Mouse (Mus musculus): ENCODE results near the gene 2010109A12Rik.
A peak's percentile ranks its signal among the peaks of the same experiment; 100 is the strongest.

2010109A12Rik gene

DNA sequence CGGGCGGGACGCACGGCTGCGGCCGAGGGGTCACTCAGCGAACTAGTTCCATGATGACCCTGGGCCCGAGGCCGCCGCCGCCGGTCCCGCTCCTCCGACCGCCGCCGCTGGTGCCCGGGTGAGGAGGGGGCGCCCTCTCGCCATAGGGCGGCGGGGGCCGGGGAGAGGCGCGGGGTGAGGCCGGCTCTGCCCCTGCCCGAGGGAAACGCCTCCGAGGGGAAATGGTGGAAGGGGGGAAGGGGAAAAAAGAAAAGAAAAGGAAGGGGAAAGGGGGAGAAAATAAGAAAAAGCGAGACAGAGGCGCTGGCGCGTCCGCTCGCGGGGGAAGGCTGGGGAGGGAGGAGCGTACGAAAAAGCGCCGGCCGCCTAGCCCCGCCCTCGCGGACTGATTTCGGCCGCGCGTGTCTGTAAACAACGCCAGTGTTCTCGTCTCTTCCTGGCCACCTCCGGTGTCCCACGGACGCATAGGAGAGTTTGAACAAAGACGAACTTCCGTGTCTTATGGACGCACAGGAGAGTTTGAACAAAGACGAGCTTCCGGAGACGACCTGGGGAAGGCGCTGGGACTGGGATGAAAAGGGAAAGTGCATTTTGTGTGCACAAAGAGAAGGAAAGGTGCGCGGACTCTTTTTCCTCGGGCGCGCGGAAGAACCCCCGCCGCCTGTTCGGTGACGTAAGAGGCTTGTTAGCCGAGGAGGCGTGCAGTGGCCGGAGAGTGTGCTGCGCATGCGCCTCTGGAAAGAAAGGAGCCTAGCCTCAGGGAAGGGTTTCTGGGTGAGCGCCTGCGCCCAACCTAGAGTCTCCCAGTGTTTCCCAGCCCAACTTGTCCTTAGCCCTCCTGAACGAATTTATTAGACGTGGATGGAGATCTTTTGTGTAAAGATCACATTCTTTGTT lies at the start of gene 2010109A12Rik, which contains the start of gene Ccni:
2010109A12Rik (plus strand) TSS at position 410 of the 897 bp plus-strand sequence.
Ccni (minus strand) TSS at position 387 of the 897 bp plus-strand sequence.
- DNase-seq (ENCODE audit: inconsistent age in 2 of 2, low spot score in 1 of 2): peak; percentile 96 to 99

DNA sequence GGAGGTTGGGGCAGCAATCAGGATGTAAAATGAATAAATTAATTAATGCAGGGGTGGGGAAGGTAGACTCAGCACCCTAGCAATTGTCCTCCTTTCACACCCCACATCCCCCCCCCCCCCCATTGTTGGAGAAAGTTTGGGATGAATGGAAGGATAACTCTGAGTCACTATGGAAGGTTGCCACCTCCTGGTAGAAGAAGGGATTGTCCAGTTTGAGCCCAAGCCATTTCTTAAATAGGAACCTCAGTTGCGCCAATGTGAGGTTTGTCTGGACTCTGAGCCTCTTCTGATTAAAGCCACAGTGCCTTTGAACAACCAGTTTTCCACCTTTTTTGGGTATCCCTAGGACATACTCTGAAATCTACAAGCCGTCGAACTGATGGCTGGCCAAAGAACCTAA lies 42.8 kb upstream of the 2010109A12Rik start:
- peak; percentile 33 to 86 for DNase-seq (ENCODE audit: inconsistent age in 2 of 2, low spot score in 1 of 2)

DNA sequence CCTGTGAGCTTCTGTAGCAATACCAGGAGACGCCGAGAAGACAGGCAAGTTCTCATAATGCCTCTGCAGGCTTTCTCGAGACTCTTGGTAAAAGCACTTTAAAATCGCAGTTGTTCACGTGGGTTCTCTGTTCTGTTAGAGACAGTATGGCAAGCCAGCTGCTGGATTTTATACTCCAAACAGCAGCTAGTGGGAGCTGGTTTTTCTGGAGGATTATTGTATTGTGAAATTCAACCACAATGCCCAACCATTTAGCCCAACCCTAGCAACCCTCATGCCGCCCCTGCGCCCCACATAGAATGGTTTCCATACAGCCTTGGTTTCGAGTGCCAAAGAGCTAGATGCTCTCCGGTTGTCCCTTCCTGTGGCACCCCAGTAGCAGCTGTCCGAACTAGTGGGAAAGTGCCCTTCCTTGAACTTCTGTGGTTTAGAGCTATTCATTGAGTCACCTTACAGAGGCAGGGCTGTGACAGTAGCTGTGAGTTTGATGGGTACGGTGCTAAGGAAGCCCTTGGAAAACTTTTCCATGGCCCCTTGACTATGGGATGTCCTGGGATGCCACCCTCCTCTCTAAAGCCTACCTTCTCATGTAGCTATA lies 38.3 kb upstream of the 2010109A12Rik start:
- no peak for DNase-seq (ENCODE audit: inconsistent age in 2 of 2, low spot score in 1 of 2)

DNA sequence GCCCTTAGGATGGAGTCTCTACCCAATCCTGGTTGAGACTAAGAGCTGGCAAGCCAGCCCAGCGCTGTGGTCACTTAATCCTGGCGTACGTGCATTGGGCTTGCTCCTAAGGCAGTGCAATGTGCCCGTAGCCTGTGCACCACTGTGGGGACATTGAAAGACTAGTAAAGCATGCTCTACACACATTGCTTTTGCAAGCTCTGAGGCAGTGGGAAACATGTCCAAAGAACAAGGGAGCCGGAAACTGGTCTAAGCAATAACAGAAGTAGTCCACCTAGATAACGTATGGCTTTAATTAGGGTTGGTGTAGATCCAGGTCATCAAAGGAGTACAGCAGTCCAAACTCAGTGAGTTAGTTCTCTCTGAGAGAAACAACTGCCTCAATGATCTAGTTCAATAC lies 37.7 kb upstream of the 2010109A12Rik start:
- DNase-seq (ENCODE audit: inconsistent age in 2 of 2, low spot score in 1 of 2): no peak

DNA sequence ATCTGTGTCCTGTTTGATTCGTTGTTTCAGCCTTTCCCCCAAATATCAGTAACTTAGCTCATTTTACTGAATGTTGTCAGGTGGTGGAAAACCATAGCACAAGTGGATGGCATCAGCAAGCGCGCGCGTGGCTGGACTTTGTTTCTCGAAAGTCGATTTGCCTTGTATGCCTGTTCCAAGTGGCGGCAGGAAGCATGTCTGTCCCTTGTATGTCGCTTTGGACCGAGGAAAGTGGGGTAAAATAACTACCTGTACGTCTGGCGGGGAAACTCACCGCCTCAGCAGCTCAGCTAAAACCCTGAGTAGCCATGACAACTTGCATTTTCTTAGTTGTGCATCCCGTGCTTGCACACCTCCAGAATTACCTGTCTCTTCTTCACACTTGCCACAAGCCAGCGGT lies 34.9 kb upstream of the 2010109A12Rik start:
- DNase-seq (ENCODE audit: inconsistent age in 2 of 2, low spot score in 1 of 2): no peak

DNA sequence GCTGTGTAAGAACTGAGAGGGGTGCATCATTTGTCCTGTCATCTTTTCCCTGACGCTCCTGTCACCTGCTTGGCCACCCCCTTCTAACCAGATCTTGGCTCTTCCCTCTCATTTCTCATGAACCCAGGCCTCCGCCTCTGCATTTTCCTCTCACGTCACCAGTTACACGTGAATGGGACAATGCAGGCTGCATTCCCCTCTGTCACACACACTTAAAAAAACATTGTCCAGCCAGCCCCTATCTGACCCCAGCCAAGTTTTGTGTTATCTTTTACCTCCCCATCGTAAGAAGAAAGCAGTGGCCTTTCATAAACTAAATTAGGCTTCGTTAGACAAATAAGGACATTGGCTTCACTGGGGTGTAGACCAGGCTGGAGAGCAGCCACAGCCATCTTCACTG lies 33.8 kb upstream of the 2010109A12Rik start:
- no peak for DNase-seq (ENCODE audit: inconsistent age in 2 of 2, low spot score in 1 of 2)

DNA sequence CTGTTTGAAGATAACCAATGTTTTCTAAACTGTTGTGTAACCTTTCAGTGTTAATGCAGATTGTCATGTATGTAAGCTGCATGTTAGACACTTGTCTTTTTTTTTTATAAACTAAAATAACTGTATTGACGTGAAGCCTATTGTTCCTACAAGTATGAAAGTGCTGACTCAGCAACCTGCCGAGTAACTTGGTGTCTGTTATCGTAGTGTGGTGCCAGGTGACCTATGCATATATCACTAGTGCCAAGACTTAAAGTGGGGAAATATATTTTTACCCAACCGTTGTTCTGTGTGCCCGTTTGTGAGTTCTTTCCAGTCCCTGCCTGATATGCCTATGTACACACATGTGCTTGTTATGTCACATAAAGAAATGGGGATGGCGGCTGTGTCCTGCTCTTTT lies 31.6 kb upstream of the 2010109A12Rik start:
- DNase-seq (ENCODE audit: inconsistent age in 2 of 2, low spot score in 1 of 2): no peak

DNA sequence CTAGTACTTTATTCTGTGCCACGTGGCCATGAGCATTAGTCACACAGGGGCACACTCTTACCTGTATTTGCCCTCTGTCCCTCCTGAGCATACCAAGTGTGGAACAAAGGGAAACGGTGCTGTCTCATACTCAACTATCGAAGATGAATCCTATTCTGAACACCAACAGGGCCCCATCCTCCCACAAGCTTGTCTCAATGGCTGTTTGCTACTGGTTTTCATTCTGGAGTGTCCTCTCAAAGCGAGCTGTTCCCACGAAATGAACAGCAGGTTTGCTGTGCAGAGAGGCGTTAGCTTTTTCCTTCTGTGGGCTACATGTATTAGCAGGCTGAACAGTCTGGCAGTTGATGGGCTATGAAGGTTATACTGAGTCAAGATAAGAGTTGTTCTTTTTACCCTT lies 27.7 kb upstream of the 2010109A12Rik start:
- no peak for DNase-seq (ENCODE audit: inconsistent age in 2 of 2, low spot score in 1 of 2)

DNA sequence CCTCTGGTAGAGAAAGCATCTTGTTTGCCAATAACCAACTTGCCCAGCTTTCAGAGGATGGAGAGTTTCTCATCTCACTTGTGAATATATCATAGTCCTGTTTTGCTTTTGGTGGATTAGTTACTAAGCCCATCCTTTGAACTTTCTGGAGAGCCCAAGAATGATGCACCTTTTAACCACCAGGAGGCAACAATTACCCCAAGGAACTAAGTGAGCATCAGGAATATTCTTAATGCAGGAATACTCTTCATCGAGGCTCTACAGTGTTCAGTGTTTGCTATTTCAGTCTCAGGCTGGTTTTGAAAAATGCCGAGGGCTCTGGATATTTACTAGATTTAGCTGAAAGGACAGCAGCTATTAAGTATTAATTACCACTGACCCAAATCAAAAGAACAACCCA lies 26.1 kb upstream of the 2010109A12Rik start:
- peak in 1 of 2 experiments; percentile 61 for DNase-seq (ENCODE audit: inconsistent age in 2 of 2, low spot score in 1 of 2)

DNA sequence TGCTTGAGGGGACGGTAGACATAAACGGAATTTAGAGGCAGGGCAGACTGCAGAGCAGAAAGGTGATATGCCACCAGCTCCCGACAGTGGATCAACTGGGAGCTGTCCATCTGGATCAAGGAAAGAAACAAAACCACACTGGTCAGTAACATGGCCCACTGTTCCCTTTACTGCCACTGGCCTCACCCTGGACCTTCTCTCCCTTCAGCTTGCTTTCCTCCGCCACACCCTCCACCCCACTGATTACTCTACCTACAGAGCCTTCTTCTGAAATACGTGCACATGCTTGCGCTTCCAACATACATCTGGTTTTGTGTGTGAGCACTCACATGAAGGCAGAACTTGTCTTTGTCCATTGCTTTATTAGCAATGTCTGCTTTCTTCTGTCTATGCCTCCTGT lies 23.0 kb upstream of the 2010109A12Rik start:
- no peak for DNase-seq (ENCODE audit: inconsistent age in 2 of 2, low spot score in 1 of 2)

DNA sequence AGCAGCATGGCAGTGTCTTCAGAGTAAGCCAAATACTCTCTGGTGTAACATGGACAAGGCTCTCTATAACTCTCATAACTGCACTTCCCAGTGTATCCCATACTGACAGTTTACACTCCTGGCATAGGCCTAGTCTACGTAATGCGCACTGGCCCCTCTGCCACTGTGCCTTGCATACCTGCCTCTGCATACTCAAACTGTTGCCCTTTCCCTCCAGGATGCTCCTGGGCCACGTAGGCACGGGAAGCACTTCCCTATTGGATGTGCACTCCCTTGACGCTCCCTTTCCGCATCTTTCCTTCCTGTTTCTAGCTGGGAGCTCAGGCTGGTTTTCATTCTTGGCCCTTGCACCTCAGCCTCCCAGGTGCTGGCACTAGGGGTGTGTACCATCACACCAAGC lies 21.8 kb upstream of the 2010109A12Rik start:
- DNase-seq (ENCODE audit: inconsistent age in 2 of 2, low spot score in 1 of 2): no peak

DNA sequence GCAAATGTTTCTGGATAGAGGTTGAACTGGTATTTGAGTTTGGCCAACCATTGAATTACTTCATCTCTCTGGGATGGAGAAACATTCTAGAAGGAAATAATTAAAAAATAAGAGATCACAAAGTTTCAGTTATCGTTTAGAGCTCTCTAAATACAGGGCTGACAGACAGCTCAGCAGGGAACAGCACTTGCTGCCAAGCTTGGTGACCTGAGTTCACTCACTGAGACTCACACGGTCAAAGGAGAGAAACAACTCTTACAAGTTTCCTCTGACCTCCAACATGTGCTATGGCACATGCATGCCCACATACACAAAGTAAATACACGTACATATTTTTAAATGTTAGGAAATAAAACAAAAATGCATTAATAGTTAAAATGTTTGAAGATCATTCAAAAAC lies 16.7 kb upstream of the 2010109A12Rik start:
- no peak for DNase-seq (ENCODE audit: inconsistent age in 2 of 2, low spot score in 1 of 2)

DNA sequence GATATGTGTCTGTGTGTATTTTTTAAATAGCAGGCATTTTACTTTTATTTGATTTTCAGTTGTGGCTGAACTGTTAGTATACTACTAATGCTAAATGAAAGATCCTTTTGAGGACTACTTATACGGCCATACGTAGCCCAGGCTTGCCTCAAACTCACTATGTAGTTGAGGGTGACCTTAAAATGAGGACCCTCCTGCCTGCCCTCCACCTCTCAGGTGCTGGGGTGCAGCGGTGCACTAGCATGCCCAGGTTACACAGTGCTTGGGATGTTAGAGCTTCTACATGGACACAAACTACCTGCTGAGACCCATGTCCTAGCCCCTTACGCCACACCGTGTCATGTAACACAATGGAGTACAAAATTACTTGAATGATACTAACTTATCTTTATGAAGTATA lies 15.9 kb upstream of the 2010109A12Rik start:
- DNase-seq (ENCODE audit: inconsistent age in 2 of 2, low spot score in 1 of 2): no peak

DNA sequence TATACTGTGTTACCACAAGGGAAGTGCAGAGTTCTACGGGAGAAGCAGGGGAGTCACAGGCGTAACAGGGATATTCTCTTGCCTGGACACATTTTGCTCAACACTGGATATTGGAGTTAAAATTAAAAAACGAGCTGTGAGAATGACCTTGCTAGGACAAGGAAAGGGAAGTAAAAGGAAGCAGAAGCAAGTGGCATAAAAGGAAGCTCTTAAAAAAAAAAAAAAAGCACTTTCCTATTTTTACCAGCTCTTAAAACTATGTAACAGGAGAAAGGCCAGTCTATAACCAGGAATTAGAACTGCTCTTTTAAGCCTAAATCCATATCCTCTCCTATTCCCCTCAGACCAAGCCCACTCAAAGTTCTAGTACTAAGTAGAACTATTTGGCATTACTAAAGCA lies 8.1 kb upstream of the 2010109A12Rik start:
- no peak for DNase-seq (ENCODE audit: inconsistent age in 2 of 2, low spot score in 1 of 2)

DNA sequence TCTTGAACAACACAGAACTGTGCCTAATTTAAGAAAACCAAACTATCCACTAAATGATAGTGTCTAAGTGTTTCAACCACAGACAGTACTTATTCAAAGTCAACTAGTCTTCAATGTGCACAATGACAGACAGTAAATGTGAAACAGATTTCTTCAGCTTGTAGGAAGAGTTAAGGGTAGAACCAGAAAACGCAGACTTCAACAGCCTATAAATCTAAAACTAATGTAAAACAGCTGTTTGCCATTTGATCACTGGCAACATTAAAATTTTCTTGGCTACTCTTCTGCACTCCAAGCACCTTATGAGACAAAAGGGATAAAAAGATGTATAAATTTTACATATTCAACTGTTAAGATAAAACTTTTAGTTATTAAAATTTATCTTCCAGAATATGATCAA lies 5.1 kb upstream of the 2010109A12Rik start:
- no peak for DNase-seq (ENCODE audit: inconsistent age in 2 of 2, low spot score in 1 of 2)

DNA sequence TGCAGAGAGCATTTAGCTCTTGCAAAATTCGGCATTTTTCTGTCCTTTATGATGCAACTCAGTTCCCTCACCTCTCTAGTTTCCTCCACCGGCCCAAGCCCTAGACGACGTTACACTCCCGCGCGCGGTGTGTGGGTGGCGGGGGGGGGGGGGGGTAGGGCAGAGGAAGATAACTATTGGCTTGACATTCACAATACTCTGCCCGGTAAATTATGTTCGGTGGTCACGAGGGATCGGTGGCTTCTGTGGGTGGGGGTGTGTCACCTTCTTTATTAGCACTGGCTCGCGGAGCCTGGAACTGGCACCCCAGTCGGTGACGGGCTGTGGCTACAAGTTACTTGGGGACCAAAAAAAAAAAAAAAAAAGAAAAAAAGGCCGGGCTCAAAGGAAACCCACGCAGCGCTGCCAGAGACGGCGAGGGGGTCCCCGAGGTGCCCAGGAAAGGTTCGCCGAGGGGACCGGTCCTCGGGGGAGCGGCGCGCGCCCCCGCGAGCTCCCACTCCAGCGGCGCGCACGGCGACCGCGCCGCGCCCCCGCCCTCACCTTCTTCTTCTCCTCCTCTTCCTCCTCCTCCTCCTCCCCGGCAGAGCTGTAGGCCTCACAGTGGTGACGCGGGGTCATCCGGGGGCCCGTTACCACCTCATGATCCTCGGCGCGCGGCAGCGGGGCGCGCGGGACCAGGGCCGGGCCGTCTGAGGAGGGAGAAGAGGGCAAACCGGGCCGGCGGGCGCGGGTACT lies 778 bp upstream of the 2010109A12Rik start:
- peak; percentile 74 to 85 for DNase-seq (ENCODE audit: inconsistent age in 2 of 2, low spot score in 1 of 2)

DNA sequence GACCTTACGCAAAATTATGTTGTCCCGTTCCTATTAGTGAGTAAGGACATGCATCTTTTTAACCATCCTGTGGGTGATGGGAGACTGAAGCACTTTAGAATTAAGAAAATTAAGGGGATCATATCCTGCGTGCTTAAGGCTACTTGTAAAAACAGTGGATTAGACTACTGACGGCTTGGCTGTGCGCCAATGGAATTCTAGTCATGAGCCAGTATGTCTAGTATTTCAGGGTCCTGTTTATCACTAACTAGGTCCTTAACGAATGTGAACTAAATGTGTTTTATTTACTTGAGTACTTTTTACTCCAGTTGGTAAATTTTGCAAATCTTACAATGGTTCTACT lies 659 bp downstream of the 2010109A12Rik start:
- peak in 1 of 2 experiments; percentile 51 for DNase-seq (ENCODE audit: inconsistent age in 2 of 2, low spot score in 1 of 2)

DNA sequence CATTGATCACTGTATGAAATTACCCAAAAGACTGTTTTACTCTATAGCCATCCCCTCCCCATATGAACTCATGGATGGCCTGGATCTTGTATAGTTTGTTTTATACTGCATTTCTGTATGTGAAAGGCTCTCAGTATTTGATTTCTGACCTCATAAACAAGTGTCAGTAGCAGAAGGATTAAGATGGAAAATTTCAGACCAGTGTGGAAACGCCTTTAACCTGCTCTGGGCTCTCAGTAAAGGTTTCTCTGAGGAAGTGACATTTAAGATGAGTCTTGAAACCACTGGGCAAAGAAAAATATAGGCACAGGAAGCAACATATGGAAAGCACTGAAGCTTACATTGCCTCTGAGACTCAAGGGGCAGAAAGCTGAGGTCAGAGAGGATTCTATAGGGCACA lies 1.2 kb downstream of the 2010109A12Rik start:
- DNase-seq (ENCODE audit: inconsistent age in 2 of 2, low spot score in 1 of 2): no peak

DNA sequence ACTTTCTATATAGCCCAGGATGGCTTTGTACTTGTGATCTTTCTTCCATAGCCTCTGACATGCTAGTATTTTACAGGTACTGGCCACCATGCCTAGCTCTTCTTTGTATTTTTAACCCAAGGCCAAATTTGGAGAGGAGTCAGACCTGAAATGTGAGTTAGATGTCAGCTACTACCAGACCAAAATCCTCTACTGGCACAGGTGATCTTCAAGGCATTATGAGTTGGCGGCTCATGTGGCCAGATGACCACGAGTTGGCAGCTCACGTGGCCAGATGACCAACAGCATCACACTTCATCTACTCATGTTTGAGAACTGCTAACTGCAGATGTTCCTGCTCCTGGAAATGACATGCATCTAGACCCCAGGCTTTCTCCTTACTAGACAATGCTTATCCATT lies 12.1 kb downstream of the 2010109A12Rik start:
- DNase-seq (ENCODE audit: inconsistent age in 2 of 2, low spot score in 1 of 2): no peak

DNA sequence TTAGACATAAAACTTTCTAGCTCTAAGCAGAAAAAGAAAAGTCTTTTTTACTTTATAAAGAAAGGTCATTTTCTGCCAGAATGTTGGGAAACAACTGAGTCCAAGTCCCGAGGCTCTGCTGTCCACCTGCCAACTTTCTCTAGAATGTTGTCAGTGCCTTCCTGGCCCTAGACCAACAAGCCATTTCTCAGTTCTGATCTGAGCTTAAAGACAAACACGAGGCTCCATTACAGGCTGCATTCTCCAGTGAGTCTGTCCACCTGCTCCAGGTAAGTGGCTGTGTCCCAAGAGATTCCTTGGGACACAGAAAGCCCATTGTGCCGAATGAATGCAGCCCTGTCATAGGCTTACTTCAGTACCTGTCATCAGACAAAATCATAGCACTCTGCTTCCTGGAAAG lies 15.3 kb downstream of the 2010109A12Rik start:
- DNase-seq (ENCODE audit: inconsistent age in 2 of 2, low spot score in 1 of 2): peak; percentile 33 to 79

DNA sequence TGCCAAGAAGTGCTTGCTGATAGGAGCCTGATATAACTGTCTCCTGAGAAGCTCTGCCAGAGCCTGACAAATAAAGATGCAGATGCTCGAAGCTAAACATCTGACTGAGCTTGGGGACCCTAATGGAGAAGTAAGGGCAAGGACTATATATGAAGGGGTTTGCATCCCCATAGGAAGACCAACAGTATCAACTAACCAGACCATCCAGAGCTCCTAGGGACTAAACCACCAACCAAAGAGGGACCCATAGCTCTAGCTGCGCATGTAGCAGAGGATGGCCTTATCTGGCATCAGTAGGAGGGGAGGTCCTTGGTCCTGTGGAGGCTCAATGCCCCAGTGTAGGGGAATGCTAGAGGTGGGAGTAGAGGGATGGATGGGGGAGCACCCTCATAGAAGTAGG lies 18.2 kb downstream of the 2010109A12Rik start:
- no peak for DNase-seq (ENCODE audit: inconsistent age in 2 of 2, low spot score in 1 of 2)

DNA sequence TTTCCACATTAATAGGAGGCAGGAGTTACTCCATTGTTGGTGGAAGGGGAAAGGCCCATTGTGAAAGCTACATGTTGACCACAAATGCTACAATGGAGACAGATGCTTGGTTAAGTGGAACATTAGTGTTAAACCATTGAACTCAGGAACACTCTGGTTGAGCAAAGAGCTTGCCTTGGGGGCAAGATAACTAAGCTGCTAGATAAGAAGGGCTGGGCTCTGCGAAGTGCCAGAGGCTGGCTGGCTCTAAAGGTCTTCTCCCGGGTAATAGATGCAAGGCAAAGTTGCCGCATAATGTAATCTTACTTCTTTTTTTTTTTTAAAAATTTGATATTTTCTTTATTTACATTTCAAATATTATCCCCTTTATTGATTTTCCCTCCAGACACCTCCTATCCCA lies 20.8 kb downstream of the 2010109A12Rik start:
- DNase-seq (ENCODE audit: inconsistent age in 2 of 2, low spot score in 1 of 2): no peak

All from adrenal gland, adult (tissue).